Mouse (Mus musculus) c-Kit-positive CD71-negative TER-119-negative erythroid progenitor cells, embryonic 14.5 days (primary cell): Measurements from ENCODE around the gene Fbh1.

ENCODE experiments used
- DNase-seq: peaks from one replicate; pipeline ENCODE4 v3.0.0-alpha.2; 2013; ENCODE audit warnings: low read depth

The Fbh1 gene

DNA sequence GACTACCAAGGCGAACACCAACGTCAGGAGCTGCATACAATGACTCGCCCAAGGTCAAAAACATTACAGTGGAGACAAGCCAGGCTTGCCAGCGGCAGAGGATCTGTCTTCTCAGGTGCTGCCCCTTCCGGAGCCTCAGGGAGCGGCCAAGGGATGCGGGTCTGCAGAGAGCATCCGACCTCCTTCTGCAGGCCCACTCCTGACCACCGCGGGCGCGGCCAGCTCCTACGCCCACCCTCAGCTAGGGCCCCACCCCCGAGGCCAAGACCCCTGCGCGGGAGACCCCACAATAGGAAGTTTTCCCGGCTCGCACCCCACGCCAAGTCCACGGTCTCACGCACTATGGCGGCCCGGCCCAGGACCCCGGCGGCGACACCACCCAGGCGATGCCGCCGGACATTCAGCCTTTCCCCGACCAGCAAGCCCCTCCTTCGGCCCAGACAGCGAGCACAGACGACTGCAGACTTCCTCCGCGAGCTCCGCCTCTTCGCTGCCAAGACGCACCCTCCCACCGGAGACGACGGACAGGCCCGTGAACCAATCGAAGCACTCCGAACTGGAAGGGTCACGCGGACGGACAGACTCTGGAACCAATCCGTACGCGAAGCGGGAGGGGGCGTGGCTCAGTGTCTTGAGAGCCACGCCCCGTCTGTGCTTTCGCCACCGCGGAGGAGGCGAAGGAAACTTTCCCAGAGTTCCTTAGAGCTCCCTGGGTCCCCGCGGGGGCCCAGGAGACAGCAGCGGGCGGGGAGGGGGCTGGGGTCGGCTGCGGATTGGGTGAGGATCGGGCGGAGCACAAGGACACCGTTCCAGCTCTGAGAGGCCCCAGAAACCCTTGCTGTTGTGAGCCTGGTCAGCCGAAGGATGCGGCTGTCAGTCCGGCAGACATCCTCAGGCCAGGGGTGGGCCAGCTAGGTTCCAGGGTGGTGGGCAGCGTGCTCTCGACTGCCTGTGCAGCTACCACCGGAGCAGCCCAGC is at the start of gene Fbh1, which contains the start of gene Ankrd16:
Gene Fbh1 (minus strand): TSS at position 492 of the 978 bp plus-strand sequence.
Gene Ankrd16 (plus strand): TSS at position 786 of the 978 bp plus-strand sequence.
- peak; percentile 100 for DNase-seq

DNA sequence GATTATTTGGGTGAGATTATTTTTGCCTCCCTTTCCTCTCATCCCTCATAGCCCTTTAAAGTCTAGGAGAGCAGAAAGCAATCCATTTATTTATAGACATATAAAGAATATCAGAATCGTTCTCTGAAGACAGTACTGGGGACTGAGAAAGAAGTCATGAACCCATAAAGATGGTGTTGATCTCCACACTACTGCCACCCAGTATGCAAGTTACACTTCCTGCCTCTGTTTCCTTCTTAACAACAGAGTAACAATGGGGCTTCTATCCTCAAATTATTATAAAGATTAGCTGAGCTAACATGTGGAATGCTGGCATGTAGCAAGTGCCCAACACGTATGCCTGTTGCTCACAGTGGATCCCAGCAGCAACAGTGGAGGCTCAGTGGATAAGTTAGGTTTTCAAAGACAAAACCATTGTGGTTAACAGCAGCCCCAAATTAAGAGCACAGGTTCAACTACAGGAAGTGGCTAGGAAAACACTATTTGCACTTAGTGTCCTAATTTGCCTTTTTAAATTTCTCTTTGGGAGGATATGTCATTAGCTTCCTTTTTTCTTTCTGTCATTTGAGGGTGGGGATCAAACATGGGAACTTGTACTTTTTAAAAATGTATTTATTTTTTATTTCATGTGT is 24.0 kb upstream of the Fbh1 start:
- no peak for DNase-seq

DNA sequence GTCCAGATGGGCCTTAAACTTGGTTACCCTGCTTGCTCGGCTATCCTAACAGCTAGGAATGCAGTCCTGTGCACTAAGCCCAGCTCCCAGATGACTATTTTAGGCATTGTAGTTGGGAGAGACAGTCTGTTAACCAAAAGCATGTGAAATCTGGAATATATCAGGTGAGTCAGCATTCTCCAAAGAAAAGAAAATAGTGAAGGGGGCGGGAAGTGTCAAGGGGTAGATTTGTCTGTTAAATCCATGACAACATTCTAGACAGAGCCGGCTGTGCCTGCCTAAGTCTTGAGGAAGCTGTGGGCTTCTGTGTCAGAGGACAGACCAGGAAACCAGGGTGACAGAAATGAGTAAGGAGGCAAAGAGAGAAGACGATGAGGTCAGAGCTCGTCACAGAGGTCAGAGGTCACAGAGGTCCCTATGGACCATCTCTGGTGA is 20.6 kb upstream of the Fbh1 start:
- DNase-seq, result no peak

DNA sequence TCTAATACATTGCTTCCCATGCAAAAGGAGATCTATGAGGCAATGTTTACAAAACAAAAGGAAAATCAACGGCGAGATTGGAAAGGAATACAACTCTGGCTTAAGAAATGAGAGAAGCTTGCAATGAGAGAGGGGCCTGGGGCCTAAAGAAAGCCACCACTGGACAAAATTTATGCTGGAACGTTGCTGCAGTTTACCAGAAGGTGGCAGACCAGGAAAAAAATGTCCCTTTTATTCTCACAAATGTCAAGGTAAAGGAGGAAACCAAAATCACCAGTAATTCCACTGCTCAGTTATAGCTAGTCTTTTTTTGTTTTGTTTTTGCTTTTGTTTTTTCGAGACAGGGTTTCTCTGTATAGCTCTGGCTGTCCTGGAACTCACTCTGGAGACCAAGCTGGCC is 17.3 kb upstream of the Fbh1 start:
- DNase-seq, result no peak

DNA sequence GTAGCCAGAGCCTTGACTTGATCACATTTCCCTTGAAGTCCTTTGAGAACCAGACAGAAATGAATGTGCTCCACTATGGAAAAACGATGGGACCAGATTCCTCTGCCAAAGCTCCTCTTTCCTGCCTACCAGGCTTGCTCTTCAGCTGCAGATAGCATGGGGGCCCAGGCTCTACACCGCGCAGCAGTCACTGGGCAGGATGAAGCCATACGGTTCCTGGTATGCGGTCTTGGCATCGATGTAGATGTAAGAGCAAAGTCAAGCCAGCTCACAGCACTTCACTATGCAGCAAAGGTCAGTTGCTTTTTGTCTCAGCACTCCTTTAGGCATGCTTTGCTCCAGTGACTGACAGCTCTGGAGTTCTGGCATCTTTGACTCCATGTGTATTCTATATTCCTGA is 6.8 kb upstream of the Fbh1 start:
- no peak for DNase-seq

DNA sequence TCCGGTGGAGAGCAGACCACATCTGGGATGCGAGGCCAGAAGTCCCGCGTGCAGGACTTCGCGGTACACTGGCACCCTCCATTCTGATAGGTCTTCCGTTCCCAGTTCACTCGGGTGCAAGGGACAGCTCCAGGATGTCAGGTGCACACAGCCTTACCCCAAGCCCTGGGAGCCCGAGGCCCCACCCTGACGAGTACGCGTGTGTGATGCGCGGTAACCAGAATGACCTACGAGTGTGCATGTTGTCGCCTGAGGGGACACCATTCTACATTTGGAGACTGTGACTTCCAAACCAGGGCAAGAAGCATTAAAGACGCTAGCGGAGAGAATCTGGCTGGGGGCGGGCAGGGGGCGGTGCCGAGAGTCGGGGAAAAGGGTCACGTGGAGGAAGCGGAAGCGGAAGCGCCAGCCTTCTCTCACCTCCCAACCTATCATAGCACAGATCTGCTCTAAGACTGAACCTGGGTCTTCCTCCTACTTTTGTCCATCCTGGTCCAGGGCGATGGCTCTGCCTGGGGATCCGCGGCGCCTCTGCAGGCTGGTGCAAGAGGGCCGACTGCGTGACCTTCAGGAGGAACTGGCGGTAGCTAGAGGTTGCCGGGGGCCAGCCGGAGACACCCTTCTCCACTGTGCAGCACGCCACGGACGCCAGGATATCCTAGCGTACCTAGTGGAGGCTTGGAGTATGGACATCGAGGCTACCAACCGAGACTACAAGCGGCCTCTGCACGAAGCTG is 873 bp upstream of the Fbh1 start:
- peak; percentile 89 for DNase-seq

DNA sequence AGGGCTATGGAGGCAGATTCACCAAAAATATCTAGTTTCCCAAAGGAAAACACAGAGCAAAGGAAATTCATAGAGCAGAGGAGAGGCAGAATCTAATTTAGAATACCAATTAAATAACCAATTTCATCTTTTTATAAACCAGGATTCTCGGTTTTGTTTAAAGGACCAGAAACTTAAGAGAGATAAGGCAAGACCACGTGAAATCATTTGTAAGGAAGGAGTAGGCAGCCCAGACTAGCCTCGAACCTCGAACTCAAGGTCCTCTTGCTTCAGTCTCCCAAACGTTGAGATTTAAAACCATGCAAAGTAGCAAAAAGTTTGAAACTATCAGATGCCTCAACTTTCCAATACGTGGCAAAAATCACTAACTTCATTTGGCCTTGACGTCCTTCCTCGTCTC is 967 bp downstream of the Fbh1 start:
- no peak for DNase-seq

DNA sequence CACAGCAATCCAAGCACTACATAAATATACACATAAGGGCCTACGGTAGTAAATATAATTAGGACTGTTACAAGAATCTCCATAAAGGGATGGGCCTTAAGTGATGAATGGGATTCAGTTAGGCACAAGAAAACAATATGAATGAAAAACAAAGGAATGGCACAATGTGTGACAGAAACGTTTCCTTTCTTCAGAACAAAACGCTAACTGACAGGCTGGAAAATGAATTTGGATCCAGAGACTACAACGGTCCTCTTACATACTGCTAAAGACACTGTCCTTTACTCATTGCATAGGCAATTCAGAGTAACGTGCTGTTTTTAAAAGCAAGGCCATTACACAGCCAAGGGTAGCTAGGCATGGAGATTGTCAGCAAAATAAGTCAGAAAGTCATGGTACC is 2.3 kb downstream of the Fbh1 start:
- no peak for DNase-seq

DNA sequence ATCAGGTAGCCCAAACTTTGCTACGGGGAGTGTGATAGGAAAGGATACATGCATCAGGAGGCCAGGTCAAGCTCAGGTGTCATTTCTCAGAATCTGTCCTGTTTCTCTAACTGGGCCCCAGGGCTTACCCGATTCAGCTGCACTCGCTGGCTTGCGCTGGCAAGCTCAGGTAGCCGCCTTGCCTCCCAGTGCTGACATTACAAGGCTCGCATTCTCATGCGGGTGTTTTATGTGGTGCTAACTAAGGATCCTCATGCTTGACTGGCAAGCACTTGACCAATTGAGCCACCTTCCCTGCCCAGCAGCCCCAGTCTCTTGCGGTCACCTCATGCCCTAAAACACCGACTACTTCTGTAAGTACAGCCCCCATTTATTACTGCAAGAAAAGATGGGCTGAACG is 3.0 kb downstream of the Fbh1 start:
- no peak for DNase-seq

DNA sequence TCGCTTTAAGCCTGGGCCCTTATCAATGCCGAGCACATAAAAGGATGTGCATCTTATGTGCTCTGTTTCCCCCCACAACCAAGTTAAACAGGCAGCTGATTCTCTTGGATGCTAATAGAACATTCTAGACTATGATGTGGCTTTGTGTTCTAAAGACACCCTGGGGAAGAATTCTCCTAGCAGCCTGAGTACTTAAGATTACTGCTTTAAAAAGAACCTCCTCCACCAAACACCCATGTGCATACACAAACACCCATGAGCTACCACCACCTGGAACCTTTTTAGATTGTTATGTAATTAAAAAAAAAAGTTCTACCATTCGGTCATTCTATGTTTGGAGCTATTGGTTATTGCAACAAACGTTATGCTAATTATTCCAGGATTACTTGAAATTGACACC is 5.0 kb downstream of the Fbh1 start:
- no peak for DNase-seq

DNA sequence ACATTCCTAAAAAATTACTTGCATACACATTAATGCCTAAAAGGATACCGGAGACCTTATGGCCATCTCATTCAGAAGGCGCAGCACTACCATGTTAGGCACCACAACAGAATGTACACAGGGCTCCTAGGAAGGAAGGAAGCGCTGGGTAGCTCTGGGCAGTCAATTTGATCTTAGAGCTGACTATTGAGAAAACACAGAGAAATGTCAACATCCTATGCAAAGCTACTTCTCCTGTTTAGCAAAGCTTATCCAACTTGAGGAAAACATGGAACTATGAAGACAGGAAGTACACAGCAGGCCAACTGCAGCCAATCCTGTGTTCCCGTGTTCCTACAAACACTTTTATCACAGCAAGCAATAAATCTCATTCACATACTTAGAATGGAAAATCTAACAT is 5.7 kb downstream of the Fbh1 start:
- DNase-seq, result no peak

DNA sequence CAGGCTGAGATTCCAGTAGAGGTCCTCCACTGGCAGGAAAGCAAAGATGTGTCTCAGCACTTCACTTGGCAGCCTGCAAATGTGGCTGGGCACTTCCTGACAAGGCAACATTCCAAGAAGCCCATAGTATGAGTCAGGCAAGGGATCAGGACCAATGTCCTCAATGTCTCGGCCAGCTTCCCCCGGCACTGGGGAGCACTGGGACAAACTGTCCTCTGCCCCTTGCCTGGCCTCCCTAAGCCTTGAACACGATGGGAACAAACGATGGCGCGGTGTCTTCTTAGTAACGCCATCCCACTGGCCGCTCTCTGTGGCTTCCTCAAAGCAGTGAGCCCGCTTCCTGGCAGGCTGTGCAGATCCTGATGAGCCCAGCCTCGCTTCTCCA is 10.2 kb downstream of the Fbh1 start:
- no peak for DNase-seq

DNA sequence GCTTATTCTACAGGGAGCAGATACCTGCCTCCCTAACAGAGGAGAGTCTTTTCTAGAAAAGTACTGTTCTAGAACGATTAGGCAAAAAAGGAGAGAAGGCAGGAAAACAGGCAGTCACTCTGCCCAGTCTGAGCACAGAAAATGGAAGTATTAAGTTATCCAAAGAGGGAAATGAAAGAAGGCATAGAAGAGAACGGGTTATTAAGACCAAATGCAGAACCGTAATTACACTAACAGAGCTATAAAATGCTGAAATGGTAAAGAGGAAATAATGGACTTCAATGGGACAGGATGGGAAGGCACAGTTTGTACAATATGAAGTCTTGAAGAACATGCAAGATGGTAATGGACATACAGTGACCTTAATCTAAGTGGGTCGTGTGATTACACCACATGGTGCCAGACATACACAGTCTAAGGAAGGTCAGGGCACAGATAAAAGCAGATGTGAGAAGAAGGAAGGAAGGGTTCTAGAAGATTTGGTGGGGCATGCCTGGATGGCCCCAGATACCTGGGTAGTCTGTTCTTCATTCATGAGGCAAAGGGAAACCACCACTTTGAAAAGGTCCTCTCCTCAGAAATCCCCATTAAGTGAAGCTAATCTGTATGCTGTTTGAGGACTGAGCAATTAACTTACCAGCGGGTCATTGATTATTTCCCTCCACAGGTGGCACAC is 10.8 kb downstream of the Fbh1 start:
- no peak for DNase-seq

DNA sequence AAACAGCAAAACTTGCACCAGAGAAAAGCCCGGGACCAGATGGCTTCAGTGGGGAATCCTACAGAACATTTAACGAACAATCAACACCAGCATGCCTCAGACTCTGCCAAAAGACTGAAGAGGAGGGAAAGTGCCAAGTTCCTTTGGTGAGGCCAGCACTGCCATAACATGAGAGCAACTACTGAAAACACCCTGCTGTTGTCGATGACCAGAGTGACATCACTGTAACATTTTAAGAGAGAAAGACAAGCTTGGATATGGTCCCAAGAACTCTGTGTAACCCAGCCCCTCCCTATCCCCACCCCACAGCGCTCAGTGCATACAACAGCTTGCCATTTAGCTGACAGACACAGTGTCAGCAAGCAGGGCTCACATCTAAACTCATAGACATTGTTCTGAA is 11.7 kb downstream of the Fbh1 start:
- no peak for DNase-seq

DNA sequence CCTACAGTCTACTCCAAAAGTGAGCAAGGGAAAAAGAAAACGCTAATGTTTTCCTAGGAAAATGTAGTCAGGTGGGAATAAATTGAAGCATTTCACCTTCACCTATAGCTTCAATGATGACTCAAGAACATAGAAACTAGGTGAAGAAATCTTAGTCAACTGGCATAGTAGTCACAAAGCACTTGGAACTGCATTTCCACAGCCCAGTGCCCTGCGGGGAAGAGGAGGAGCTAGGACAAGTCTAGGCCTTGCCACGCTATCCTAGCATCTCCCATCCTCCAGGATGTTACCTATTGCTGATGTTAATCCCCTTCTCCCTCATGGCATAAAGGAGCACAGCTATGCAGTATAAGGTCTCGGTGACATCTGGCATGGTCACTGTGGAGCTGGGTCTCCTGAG is 14.8 kb downstream of the Fbh1 start:
- DNase-seq, result no peak

DNA sequence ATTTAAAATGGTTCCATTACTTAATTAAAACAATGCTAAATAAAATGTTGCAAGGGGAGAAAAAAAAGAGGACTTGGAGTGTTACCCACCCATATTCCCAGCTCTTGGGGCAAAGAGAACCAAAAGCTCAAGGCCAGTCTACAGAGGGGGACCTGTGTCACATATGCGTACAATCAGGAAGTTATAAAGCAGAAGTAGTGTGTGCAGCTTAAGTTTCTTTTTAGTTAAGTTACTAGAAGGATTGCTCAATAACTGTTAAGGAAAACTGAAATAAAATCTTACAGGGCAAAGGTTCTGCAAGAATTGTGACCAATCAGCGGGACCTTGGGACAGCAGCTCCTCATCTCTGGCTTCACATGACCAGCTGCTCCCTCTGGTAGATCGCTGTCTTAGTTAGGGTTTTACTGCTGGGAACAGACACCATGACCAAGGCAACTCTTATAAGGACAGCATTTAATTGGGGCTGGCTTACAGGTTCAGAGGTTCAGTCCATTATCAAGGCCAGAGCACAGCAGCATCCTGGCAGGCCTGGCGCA is 37.8 kb downstream of the Fbh1 start:
- DNase-seq, result peak; percentile 6

DNA sequence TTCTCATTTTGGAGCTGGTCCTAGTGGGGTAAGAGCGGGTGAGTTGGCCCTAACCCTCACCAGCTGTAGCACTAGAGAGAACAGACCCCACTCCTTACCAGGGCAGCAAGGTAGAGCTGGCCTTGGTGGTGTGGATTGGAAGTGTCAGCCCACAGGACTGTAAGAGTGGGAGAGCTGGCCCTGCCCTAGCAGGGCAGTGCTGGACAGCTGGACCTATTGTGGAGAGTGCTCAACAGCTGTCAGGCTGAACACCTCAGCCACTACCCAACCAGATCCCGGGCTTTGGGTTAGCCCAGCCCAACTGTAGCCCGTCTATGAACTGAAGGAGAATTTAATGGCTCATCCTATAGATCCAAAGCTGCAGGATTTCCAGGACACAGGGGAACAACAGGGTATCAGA is 38.6 kb downstream of the Fbh1 start:
- DNase-seq, result no peak

DNA sequence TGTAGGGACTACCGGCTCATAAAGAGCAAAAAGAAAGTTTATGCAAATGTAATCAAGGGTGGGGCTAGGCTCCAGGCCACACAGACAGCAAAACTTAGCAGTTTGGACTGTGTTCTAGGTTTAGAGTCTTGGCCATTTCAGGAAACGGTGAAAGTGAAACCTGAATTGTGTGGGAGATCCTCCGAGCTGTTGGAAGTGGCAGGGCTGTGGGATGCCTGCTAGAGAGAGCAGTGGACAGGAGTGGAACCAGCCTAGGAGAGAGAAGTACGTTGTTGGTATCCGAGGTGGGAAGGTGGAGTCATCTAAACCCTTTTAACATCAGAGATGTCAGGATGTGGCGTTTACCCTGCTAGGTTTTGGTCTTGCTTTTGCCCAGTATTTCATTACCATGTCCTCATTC is 41.5 kb downstream of the Fbh1 start:
- DNase-seq, result no peak

DNA sequence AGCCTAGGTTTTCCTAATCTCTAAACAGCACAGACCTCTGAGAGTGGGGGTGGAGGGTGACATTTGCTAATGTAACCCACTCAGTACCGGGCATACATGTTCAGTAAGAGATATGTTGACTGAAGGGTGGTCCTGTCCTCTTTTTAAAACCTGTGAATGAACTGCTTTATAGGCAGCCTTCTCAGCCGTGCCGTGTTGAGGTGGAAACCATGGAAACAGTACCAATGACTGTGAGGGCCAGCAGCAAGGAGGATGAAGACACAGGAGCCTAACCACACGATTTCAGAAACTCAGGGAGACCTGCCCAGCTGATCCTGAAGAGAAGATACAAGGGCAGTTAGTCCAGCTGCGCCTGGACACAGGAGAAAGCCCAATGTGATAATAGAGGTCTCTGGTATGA is 44.4 kb downstream of the Fbh1 start:
- DNase-seq, result no peak

DNA sequence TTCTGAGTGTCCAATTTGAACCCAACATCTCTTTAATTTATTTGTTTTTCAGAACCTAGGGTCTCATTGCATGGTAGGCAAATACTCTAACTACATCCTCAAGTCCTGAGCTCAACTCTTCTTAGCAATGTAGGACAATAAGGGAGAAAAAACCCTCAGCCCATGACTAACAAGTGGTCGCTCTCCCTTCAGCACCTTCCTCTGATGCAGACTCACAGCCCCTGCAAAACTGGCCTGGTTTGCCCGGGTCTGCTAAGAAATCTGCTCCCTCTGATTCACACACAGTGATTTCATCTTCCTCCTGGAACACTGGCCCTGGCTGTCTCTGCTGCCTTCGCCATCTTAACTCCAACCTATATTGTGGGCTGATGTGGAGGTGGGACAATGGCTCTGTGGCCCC is 48.3 kb downstream of the Fbh1 start:
- no peak for DNase-seq

DNA sequence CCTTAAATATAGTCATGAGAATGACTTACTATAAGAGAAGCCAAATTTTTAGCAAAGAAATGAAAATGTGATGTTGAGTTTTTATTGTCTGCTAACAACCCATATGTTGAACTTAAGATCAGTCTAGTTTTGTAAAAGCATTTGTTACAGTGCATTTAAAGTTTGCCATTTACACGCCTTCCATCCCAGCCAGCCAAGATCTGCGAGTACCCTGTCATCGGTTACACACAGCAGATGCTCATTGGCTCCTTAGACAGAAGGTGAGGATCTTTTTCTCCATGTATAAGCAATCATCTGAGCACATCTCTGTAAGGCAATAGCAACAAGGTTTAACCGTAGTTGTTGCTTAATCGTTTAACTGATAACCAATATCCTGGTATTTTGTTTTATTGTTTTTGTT is 49.8 kb downstream of the Fbh1 start:
- DNase-seq, result no peak

DNA sequence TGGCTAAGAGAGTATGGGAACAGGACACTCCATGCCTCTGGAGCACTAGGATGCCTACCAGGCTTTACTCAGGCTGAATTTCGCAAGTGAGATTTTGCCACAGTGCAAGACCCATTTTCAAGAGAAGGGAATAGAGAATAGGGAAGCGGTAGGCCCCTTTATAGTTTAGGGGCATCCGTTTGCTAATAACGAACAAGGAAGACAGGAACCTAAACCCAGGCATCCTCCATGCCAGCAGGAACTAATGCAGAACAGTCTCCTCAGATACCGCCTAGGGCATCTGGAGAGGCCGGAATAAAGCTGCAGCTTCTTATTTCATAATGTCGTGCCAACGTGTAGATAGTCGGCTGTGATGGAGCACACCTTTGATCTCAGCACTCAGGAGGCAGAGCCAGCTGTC is 54.8 kb downstream of the Fbh1 start:
- no peak for DNase-seq
